Mouse (Mus musculus): ENCODE measurements around the gene Clip2.

DNA sequence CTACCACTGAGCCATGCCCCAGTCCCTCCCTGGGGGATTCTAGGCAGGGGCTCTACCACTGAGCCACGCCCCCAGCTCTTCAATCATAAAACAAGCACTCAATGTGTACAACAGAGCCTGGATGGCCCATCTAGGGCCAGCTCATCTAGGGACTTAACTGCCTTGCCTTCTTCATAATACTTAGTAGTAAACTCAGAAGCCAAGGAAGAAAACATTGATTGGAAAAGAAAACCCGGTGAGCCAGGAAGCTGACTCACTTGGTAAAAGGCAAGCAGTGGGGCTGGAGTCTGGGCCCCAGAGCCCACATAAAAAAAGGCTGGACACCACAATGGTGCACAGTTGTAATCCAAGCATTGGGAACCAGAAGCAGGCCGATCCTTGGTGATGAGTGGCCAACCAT is 51.6 kb downstream of the Clip2 start:
- TF ChIP-seq CTCF (IDR thresholded peaks at IDR 0.05; ENCODE audit: borderline replicate concordance, insufficient read depth, low read depth, low read length) (no peak), POLR2A (IDR thresholded peaks at IDR 0.05; ENCODE audit: borderline replicate concordance, insufficient read depth, low read length) (no peak)
